Mouse (Mus musculus) limb, embryonic 14.5 days (tissue): ENCODE results near the gene Uox. TPM values are rescaled to one million over a fixed set of nuclear protein-coding genes. Genes with fewer than 3 reads are reported as not detected.

Experiments used
- ATAC-seq: fragments of 200-750 bp; cut with Nextera tagmentation; 2 replicates; pipeline ENCODE4 v1.8.0; 2017; ENCODE audit warnings: low read depth, moderate number of reproducible peaks, moderate TSS enrichment; ENCODE audit not compliant: low FRiP score
- DNase-seq: peaks from one replicate; pipeline ENCODE4 v3.0.0-alpha.2; 2015; ENCODE audit warnings: low spot score
- H3K27ac ChIP-seq: fragments of 300-500 bp; sonication (generic); replicated peaks from 2 replicates; pipeline ENCODE4 v1.5.1; 2014; ENCODE audit warnings: low read depth, mild to moderate bottlenecking, low read length, moderate library complexity, mixed read lengths
- H3K27me3 ChIP-seq: fragments of 300-500 bp; sonication (generic); 2 replicates; pipeline ENCODE4 v1.6.1; 2014; ENCODE audit warnings: low read length, mixed read lengths; ENCODE audit not compliant: control insufficient read depth, insufficient read depth
- H3K36me3 ChIP-seq: fragments of 300-500 bp; sonication (generic); 2 replicates; pipeline ENCODE4 v1.6.1; 2014; ENCODE audit warnings: mild to moderate bottlenecking, low read length, moderate library complexity, mixed read lengths; ENCODE audit not compliant: control insufficient read depth, insufficient read depth
- H3K4me1 ChIP-seq: fragments of 300-500 bp; sonication (generic); 2 replicates; pipeline ENCODE4 v1.6.1; 2014; ENCODE audit warnings: antibody characterized with exemption, low read length, mixed read lengths; ENCODE audit not compliant: control insufficient read depth, insufficient read depth
- H3K4me2 ChIP-seq: fragments of 300-500 bp; sonication (generic); replicated peaks from 2 replicates; pipeline ENCODE4 v1.6.1; 2014; ENCODE audit warnings: low read depth, mild to moderate bottlenecking, low read length, moderate library complexity; ENCODE audit not compliant: severe bottlenecking
- H3K4me3 ChIP-seq: fragments of 300-500 bp; sonication (generic); replicated peaks from 2 replicates; pipeline ENCODE4 v1.5.1; 2014; ENCODE audit warnings: low read length
- H3K9ac ChIP-seq: fragments of 300-500 bp; sonication (generic); 2 replicates; pipeline ENCODE4 v1.6.1; 2014; ENCODE audit warnings: mild to moderate bottlenecking, low read depth, low read length, moderate library complexity; ENCODE audit not compliant: severe bottlenecking
- H3K9me3 ChIP-seq: fragments of 300-500 bp; sonication (generic); 2 replicates; pipeline ENCODE4 v1.6.1; 2016; ENCODE audit warnings: low read length; ENCODE audit not compliant: control insufficient read depth
- POLR2A ChIP-seq: fragments of 200-500 bp; IDR thresholded peaks from 2 replicates; pipeline ENCODE4 v1.8.0; 2012; ENCODE audit warnings: inconsistent platforms, mild to moderate bottlenecking, moderate library complexity, borderline replicate concordance; ENCODE audit not compliant: insufficient read depth, insufficient read length; ENCODE audit errors: extremely low read depth
- WGBS: fragments of 180-500 bp; shearing (Covaris S2); extraction: QIAGEN DNeasy Blood & Tissue Kit; methylation state at CpG from one replicate; pipeline ENCODE4 v1.1.7; 2014; 5-methylcytosine and 5-hydroxymethylcytosine counted together
- polyA plus RNA-seq, 2 experiments: library from polyadenylated mRNA; depleted of rRNA in 1 of 2; stranded (reverse) in 1 of 2; unstranded in 1 of 2; fragments of >200 nt; fragmentation: Nextera tagmentation in 1 of 2; extraction: Ambion mirVana in 1 of 2; gene quantifications; 2 replicates each; pipeline versions ENCODE4 v1.2.1 to v1.2.3; 2012 to 2014

The Uox gene
- polyA plus RNA-seq (2012; rRNA removed) (0.19 and 0.33 TPM in 2 replicates), polyA plus RNA-seq (2014; fragmentation: Nextera tagmentation; extraction: Ambion mirVana) (0.66 and 0.70 TPM in 2 replicates)

DNA sequence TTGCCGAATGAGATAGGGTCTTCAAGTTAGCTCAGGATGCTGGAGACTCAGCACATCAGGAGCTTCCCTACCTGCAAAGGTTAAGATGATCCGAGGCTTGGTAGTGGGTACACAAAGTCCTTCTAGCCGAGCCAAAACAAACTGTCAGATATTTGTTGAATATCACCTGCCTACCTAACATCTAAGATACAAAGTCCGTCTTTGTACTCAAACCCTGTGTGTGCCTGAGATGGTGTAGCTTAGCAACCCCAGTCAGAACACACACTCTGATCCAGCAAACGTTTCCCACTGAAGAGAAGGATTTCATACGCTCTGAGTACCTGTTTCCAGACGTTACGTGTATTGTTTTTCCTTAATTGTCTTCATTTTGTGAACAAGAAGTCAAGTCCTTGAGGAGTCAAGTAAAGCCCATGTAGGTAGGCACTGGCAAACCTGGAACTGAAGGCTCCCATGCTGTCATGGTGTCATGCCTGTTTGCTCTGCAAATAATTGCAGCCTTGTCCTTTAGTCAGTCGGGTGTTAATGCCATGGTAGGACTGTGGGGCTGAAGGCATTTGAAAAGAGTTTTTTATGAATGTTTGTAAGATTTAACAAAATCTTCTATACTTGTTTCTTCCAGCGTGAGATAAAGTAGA lies at the start of gene Uox:
Uox (plus strand) TSS at position 279 of the 635 bp plus-strand sequence.
- Histone ChIP-seq H3K4me2 (no peak within 1 kb of the TSS), H3K9ac (no peak within 1 kb of the TSS), H3K9me3 (no peaks in the 10 kb centered on the region), H3K27ac (no peak within 1 kb of the TSS), H3K4me3 (no peak within 1 kb of the TSS), H3K27me3 (no peaks in the 10 kb centered on the region), H3K4me1 (no peaks in the 10 kb centered on the region), H3K36me3 (no peaks in the 10 kb centered on the region)
- WGBS: 81% methylated on average over 10 of the region's 10 CpGs
- no peak for DNase-seq
- no peak for TF ChIP-seq POLR2A
- no peak for ATAC-seq

DNA sequence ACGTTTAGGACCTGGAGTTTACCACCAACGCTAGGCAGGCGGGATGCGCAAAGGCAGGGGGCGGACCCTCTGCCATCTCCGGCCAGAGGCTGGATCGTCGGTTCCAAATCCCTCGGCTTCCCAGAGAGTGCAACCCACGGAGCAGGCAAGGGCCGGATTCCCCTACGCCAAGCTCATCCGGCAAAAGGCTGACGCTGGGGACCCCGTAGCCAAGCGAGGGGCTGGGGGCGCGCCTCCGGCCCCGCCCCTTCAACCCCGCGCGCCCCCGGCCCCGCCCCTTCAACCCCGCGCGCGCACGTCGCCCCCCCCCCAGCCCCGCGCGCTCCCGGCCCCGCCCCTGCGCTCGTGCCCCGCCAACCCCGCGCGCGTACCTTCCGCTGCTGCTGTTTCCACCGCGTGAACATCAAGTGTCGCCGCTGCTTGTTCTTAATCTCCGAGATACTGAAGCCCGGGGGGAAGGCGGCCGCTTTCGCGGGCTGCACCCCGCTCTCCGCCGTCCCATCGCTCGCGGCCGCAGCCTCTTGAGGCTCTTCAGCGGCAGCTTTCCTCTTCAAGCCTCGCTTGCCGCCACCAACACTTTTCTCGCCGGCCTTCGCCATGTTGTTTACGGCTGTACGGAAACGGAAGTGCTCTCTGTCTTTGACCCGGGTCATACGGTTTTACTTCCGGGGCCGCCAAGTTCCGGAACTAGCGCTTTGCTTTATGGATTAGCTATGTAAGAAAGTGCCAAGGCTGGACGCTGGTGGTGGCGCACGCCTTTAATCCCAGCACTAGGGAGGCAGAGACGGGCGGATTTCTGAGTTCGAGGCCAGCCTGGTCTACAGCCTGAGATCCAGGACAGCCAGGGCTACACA lies 49.2 kb upstream of the Uox start, which contains the start of gene Rpf1:
Rpf1 (minus strand) TSS at position 632 of the 854 bp plus-strand sequence.
- no peaks in the 10 kb centered on the region for H3K9me3 ChIP-seq
- DNase-seq (peak; percentile 93), ATAC-seq (peak; percentile 97)
- peak within 1 kb of the TSS; percentile 87 for H3K4me3 ChIP-seq
- peaks cover 19% of the 10 kb centered on the region for H3K36me3 ChIP-seq
- H3K4me2 ChIP-seq: peak within 1 kb of the TSS; percentile 71
- H3K9ac ChIP-seq: peak within 1 kb of the TSS; percentile 90
- peak within 1 kb of the TSS; percentile 97 for H3K27ac ChIP-seq
- WGBS: under 1% methylated on average over 40 of the region's 82 CpGs
- TF ChIP-seq POLR2A: peak; percentile 75; the same call in 1 of the 2 replicates
- H3K4me1 ChIP-seq: no peaks in the 10 kb centered on the region
- no peaks in the 10 kb centered on the region for H3K27me3 ChIP-seq

GRCm38 (mm10) chr3:146521652-146522020 lies 48.6 kb upstream of the Uox start:
- no peaks in the 10 kb centered on the region for H3K27me3 ChIP-seq
- ATAC-seq (no peak), DNase-seq (no peak)
- H3K9me3 ChIP-seq: no peaks in the 10 kb centered on the region
- peak overlapping the region; percentile 71 for H3K4me2 ChIP-seq
- H3K27ac ChIP-seq: peak overlapping the region; percentile 97
- H3K36me3 ChIP-seq: peaks cover 19% of the 10 kb centered on the region
- TF ChIP-seq POLR2A: no peak
- H3K4me3 ChIP-seq: peak overlapping the region; percentile 87
- WGBS: 17% methylated on average over 8 of the region's 8 CpGs
- no peaks in the 10 kb centered on the region for H3K4me1 ChIP-seq
- peak overlapping the region; percentile 90 for H3K9ac ChIP-seq

DNA sequence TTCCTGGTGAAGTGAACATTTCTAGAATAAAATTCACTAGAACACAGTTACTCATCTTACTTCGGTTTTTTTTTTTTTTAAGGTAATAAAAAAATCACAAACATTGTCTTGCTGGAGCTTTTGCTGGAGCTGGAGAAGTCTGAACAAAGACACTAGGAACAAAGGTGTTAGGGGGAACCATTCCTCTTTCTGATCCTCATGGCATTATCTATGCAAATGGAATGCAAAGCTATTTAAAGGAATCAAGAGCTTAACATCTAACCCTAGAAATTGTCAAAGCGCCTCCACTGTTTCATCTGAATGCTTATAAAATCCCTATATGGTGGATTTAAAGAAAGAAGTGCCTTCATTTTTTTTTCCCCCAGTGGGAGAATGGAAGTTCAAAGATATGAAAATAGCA lies 41.9 kb upstream of the Uox start:
- Histone ChIP-seq H3K27ac (no peak overlapping the region), H3K9ac (no peak overlapping the region), H3K36me3 (no peaks in the 10 kb centered on the region), H3K27me3 (no peaks in the 10 kb centered on the region), H3K9me3 (no peaks in the 10 kb centered on the region), H3K4me3 (no peak overlapping the region), H3K4me1 (no peaks in the 10 kb centered on the region), H3K4me2 (no peak overlapping the region)
- ATAC-seq (no peak), DNase-seq (no peak)
- TF ChIP-seq POLR2A: no peak
- WGBS: 48% methylated on average over 2 of the region's 2 CpGs

- H3K4me3 ChIP-seq: no peak overlapping the region
- no peaks in the 10 kb centered on the region for H3K27me3 ChIP-seq
- DNase-seq: no peak
- no peak for TF ChIP-seq POLR2A
- no peaks in the 10 kb centered on the region for H3K36me3 ChIP-seq
- H3K9me3 ChIP-seq: no peaks in the 10 kb centered on the region
- 62% methylated on average over 6 of the region's 6 CpGs for WGBS
- no peak for ATAC-seq
- no peak overlapping the region for H3K9ac ChIP-seq
- H3K27ac ChIP-seq: no peak overlapping the region
- no peak overlapping the region for H3K4me2 ChIP-seq
- no peaks in the 10 kb centered on the region for H3K4me1 ChIP-seq
Measured at GRCm38 (mm10) chr3:146534986-146535385, 35.2 kb upstream of the Uox start.
